Mouse (Mus musculus) ES-E14 (cell line): Measurements from ENCODE around the gene Disp1.

Experiments
- CHD2 ChIP-seq: IDR thresholded peaks from 2 replicates; pipeline ENCODE4 v1.6.1; 2014; ENCODE audit warnings: mild to moderate bottlenecking, low read depth, low read length, inconsistent platforms
- HCFC1 ChIP-seq: IDR thresholded peaks from 2 replicates; pipeline ENCODE4 v1.6.1; 2012; ENCODE audit warnings: low read length, inconsistent platforms, borderline replicate concordance; ENCODE audit not compliant: insufficient read depth
- MAFK ChIP-seq: IDR thresholded peaks from 2 replicates; pipeline ENCODE4 v1.6.1; 2014; ENCODE audit warnings: mild to moderate bottlenecking, low read depth, low read length, inconsistent platforms; ENCODE audit not compliant: insufficient read depth
- ZC3H11A ChIP-seq: IDR thresholded peaks from 2 replicates; pipeline ENCODE4 v1.6.1; 2012; ENCODE audit warnings: low read depth, mild to moderate bottlenecking, inconsistent platforms, low read length, borderline replicate concordance
- ZNF384 ChIP-seq: IDR thresholded peaks from 2 replicates; pipeline ENCODE4 v1.6.1; 2012; ENCODE audit warnings: low read depth, low read length, inconsistent platforms

GRCm38 (mm10) chr1:183099686-183100085 lies 121.6 kb downstream of the Disp1 start:
- TF ChIP-seq MAFK: no peak
- TF ChIP-seq CHD2: no peak
- no peak for TF ChIP-seq HCFC1
- no peak for TF ChIP-seq ZC3H11A
- TF ChIP-seq ZNF384: no peak
